Mouse (Mus musculus) CH12.LX (cell line): ENCODE data around the gene Syt8. TPM values are rescaled to one million over a fixed set of nuclear protein-coding genes. Genes with fewer than 3 reads are reported as not detected.

Source experiments
- DNase-seq: peaks from one replicate; pipeline ENCODE4 v3.0.0-alpha.2; 2013; ENCODE audit errors: extremely low read depth
- H3K27ac ChIP-seq: 2 replicates; pipeline ENCODE4 v1.5.1; 2012; ENCODE audit warnings: low read depth, mild to moderate bottlenecking, control low read depth, moderate library complexity; ENCODE audit not compliant: insufficient read depth
- H3K27me3 ChIP-seq: replicated peaks from 2 replicates; pipeline ENCODE3; 2012; ENCODE audit warnings: inconsistent platforms
- H3K36me3 ChIP-seq, 2 experiments: replicated peaks in 1 of 2; 2 replicates each; pipeline versions ENCODE3 to v1.6.1; 2012; ENCODE audit warnings: inconsistent platforms in 1 of 2, low read length in 1 of 2, mild to moderate bottlenecking in 1 of 2, mixed read lengths in 1 of 2, moderate library complexity in 1 of 2; ENCODE audit not compliant: control insufficient read depth in 1 of 2, insufficient read depth in 1 of 2
- H3K4me1 ChIP-seq, 2 experiments: 2 replicates each; pipeline ENCODE4 v1.6.1; 2012; ENCODE audit warnings: inconsistent platforms in 1 of 2, moderate library complexity in 1 of 2; ENCODE audit not compliant: insufficient read depth in 2 of 2, control insufficient read depth in 1 of 2
- H3K4me2 ChIP-seq: 2 replicates; pipeline ENCODE4 v1.6.1; 2012; ENCODE audit warnings: low read depth, mild to moderate bottlenecking, control low read depth; ENCODE audit not compliant: poor library complexity, insufficient read depth, severe bottlenecking
- H3K4me3 ChIP-seq, 3 experiments: fragments of 150-350 bp in 1 of 3; sonication (generic) in 1 of 3; replicated peaks in 1 of 3; 2 replicates each; pipeline versions ENCODE3 to v1.5.1; 2011 to 2012; ENCODE audit warnings: low read depth in 2 of 3, low read length in 2 of 3, mild to moderate bottlenecking in 2 of 3, moderate library complexity in 2 of 3, control low read depth in 1 of 3, improper control_type of control experiment in 1 of 3, inconsistent platforms in 1 of 3, mixed read lengths in 1 of 3; ENCODE audit not compliant: poor library complexity in 1 of 3
- H3K79me2 ChIP-seq: replicated peaks from 2 replicates; pipeline ENCODE4 v1.6.1; 2012; ENCODE audit warnings: mild to moderate bottlenecking, moderate library complexity; ENCODE audit not compliant: control insufficient read depth, poor library complexity, insufficient read depth, severe bottlenecking; ENCODE audit errors: extremely low read depth
- H3K9ac ChIP-seq: 2 replicates; pipeline ENCODE4 v1.6.1; 2012; ENCODE audit warnings: low read depth, mild to moderate bottlenecking, control low read depth, moderate library complexity; ENCODE audit not compliant: insufficient read depth
- H3K9me3 ChIP-seq: replicated peaks from 2 replicates; pipeline ENCODE3; 2012; ENCODE audit warnings: low read length, inconsistent platforms, mixed read lengths
- BHLHE40 ChIP-seq: IDR thresholded peaks from 2 replicates; pipeline ENCODE4 v1.6.1; 2011; ENCODE audit warnings: mild to moderate bottlenecking, low read depth, low read length, improper control_type of control experiment
- CHD1 ChIP-seq: IDR thresholded peaks from 2 replicates; pipeline ENCODE4 v1.6.1; 2012; ENCODE audit warnings: low read depth, low read length, improper control_type of control experiment, inconsistent platforms
- CHD2 ChIP-seq: IDR thresholded peaks from 2 replicates; pipeline ENCODE4 v1.6.1; 2011; ENCODE audit warnings: low read length, improper control_type of control experiment
- E2F4 ChIP-seq: IDR thresholded peaks from 2 replicates; pipeline ENCODE4 v1.6.1; 2011; ENCODE audit warnings: low read depth, low read length, improper control_type of control experiment; ENCODE audit not compliant: insufficient replicate concordance
- GABPA ChIP-seq: IDR thresholded peaks from 2 replicates; pipeline ENCODE4 v1.6.1; 2012; ENCODE audit warnings: low read depth, low read length, improper control_type of control experiment, inconsistent platforms; ENCODE audit not compliant: insufficient replicate concordance
- HCFC1 ChIP-seq: IDR thresholded peaks from 2 replicates; pipeline ENCODE4 v1.6.1; 2012; ENCODE audit warnings: low read depth, mild to moderate bottlenecking, inconsistent platforms, low read length, improper control_type of control experiment
- JUN ChIP-seq: IDR thresholded peaks from 2 replicates; pipeline ENCODE4 v1.6.1; 2011; ENCODE audit warnings: low read depth, mild to moderate bottlenecking, low read length, improper control_type of control experiment, moderate library complexity; ENCODE audit not compliant: insufficient read depth
- MAFK ChIP-seq: IDR thresholded peaks from 2 replicates; pipeline ENCODE4 v1.6.1; 2011; ENCODE audit warnings: low read length, improper control_type of control experiment; ENCODE audit not compliant: insufficient replicate concordance
- MAX ChIP-seq: IDR thresholded peaks from 2 replicates; pipeline ENCODE4 v1.6.1; 2011; ENCODE audit warnings: low read length, improper control_type of control experiment
- NRF1 ChIP-seq: IDR thresholded peaks from 2 replicates; pipeline ENCODE4 v1.6.1; 2014; ENCODE audit warnings: low read depth, mild to moderate bottlenecking, inconsistent platforms, low read length, improper control_type of control experiment, moderate library complexity
- PAX5 ChIP-seq: IDR thresholded peaks from 2 replicates; pipeline ENCODE4 v1.6.1; 2012; ENCODE audit warnings: low read length, inconsistent platforms, mixed read lengths
- POLR2A ChIP-seq: IDR thresholded peaks from 2 replicates; pipeline ENCODE4 v1.6.1; 2011; ENCODE audit warnings: low read depth, mild to moderate bottlenecking, improper control_type of control experiment, low read length
- POLR2AphosphoS2 ChIP-seq: IDR thresholded peaks from 2 replicates; pipeline ENCODE4 v1.6.1; 2011; ENCODE audit warnings: low read depth, low read length, improper control_type of control experiment
- RAD21 ChIP-seq: IDR thresholded peaks from 2 replicates; pipeline ENCODE4 v1.6.1; 2011; ENCODE audit warnings: low read depth, mild to moderate bottlenecking, low read length, improper control_type of control experiment, moderate library complexity
- RCOR1 ChIP-seq: conservative IDR thresholded peaks from 2 replicates; pipeline ENCODE4 v1.6.1; 2012; ENCODE audit warnings: low read depth, mild to moderate bottlenecking, inconsistent platforms, low read length, improper control_type of control experiment
- TBP ChIP-seq: conservative IDR thresholded peaks from 2 replicates; pipeline ENCODE4 v1.6.1; 2011; ENCODE audit warnings: low read depth, low read length, improper control_type of control experiment
- TCF12 ChIP-seq: IDR thresholded peaks from 2 replicates; pipeline ENCODE4 v1.6.1; 2014; ENCODE audit warnings: low read depth, mild to moderate bottlenecking, inconsistent platforms, low read length, improper control_type of control experiment
- UBTF ChIP-seq: IDR thresholded peaks from 2 replicates; pipeline ENCODE4 v1.6.1; 2012; ENCODE audit warnings: low read depth, mild to moderate bottlenecking, inconsistent platforms, low read length, improper control_type of control experiment, moderate library complexity
- USF1 ChIP-seq: IDR thresholded peaks from 2 replicates; pipeline ENCODE4 v1.6.1; 2014; ENCODE audit warnings: low read depth, mild to moderate bottlenecking, inconsistent platforms, low read length, improper control_type of control experiment
- USF2 ChIP-seq: conservative IDR thresholded peaks from 2 replicates; pipeline ENCODE4 v1.6.1; 2011; ENCODE audit warnings: low read depth, low read length, improper control_type of control experiment
- ZKSCAN1 ChIP-seq: IDR thresholded peaks from 2 replicates; pipeline ENCODE4 v1.6.1; 2012; ENCODE audit warnings: low read depth, inconsistent platforms, low read length, improper control_type of control experiment, borderline replicate concordance
- ZNF384 ChIP-seq: IDR thresholded peaks from 2 replicates; pipeline ENCODE4 v1.6.1; 2012; ENCODE audit warnings: low read depth, low read length, improper control_type of control experiment, inconsistent platforms
- dilution Hi-C: fragments of 300-500 bp; cut with MboI; formaldehyde crosslinking; loops from 2 replicates; pipeline ENCODE4 v1.14.3; 2020; ENCODE audit warnings: low sequenced_read_pairs; ENCODE audit not compliant: extremely low pct_unique_long_range_greater_than_20kb, extremely low pct_ligation_motif_present
- in situ Hi-C: fragments of 300-500 bp; cut with MboI; formaldehyde crosslinking; loops from 3 replicates; pipeline ENCODE4 v1.14.3; 2019; ENCODE audit warnings: low sequenced_read_pairs, low pct_ligation_motif_present, low pct_unique_long_range_greater_than_20kb, mixed read lengths
- polyA plus RNA-seq: library from polyadenylated mRNA; unstranded; fragments of >175 nt; gene quantifications from 2 replicates; pipeline ENCODE4 v1.2.1, GENCODE M21; 2012; ENCODE audit warnings: low read depth; ENCODE audit not compliant: insufficient read length
- total RNA-seq, 2 experiments: library from RNA; depleted of rRNA; stranded (reverse); fragments of 300-350 nt in 1 of 2; fragments of >200 nt in 1 of 2; gene quantifications; 2 replicates each; pipeline ENCODE4 v1.2.3; 2012 to 2014

The Syt8 gene
- total and polyA plus RNA-seq, 3 experiments = not detected

- dilution Hi-C loops = no loop called here
- Histone ChIP-seq H3K4me2 (no peak overlapping the region), H3K9me3 (no peaks in the 10 kb centered on the region), H3K27me3 (no peaks in the 10 kb centered on the region), H3K4me1 (peaks cover 0 to 69% of the 10 kb centered on the region in 2 experiments; a peak in 2 of 4 replicates), H3K36me3 (peaks cover 54 to 100% of the 10 kb centered on the region in 2 experiments), H3K79me2 (peaks cover 15% of the 10 kb centered on the region), H3K9ac (no peak overlapping the region), H3K27ac (no peak overlapping the region), H3K4me3 (no peak overlapping the region)
- DNase-seq = no peak
- in situ Hi-C loops = no loop called here
- TF ChIP-seq ZNF384 (no peak), CHD1 (no peak), TBP (no peak), NRF1 (no peak), E2F4 (no peak), PAX5 (no peak), USF2 (no peak), UBTF (no peak), ZKSCAN1 (no peak), CHD2 (no peak), GABPA (no peak), POLR2AphosphoS2 (no peak)
These were observed 44.7 kb downstream of the Syt8 start for GRCm38 (mm10) chr7:142479307-142479706.

DNA sequence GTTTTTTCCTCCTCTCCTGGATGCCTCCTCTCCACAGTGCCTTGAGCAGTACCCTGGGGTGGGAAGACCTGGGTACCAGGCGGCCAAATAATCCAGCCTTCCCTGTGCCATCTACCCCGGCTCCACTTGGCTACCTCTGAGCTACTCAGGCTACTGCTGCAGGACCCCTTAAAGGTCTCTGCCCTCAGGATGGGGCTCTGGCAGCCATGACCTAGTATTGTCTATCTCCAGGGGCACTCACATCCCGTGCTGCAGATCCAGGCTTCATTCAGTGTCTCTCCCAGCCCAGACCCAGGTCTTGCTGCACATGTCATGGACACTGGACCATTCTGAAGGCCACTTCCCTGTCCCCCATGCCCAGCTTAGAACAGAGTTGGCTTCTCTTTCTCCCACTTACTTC is 45.2 kb downstream of the Syt8 start:
- Histone ChIP-seq H3K4me1 (peaks cover 0 to 64% of the 10 kb centered on the region in 2 experiments; a peak in 2 of 4 replicates), H3K9ac (no peak overlapping the region), H3K27ac (no peak overlapping the region), H3K27me3 (no peaks in the 10 kb centered on the region), H3K79me2 (peaks cover 11% of the 10 kb centered on the region), H3K4me3 (no peak overlapping the region)
- in situ Hi-C loops = no loop called here
- TF ChIP-seq MAFK (no peak), USF1 (no peak), BHLHE40 (no peak), GABPA (no peak), TCF12 (no peak), MAX (no peak), CHD1 (no peak), JUN (no peak), RAD21 (no peak), HCFC1 (no peak), POLR2A (no peak), RCOR1 (no peak)
- TF ChIP-seq, all 38 proteins: peak for 0
- Histone ChIP-seq H3K4me2 (no peak overlapping the region), H3K9me3 (no peaks in the 10 kb centered on the region), H3K36me3 (peaks cover 57 to 100% of the 10 kb centered on the region in 2 experiments)
- dilution Hi-C loops = no loop called here
- no peak for DNase-seq
